Mouse (Mus musculus): ENCODE results near the gene Higd2a.
"Not testable (repeated sequence)": the region's sequence is repeated elsewhere in the genome, so short reads cannot be mapped to it uniquely, and the experiment has no call there.

The Higd2a gene

GRCm38 (mm10) chr13:54610972-54611754 lies 21.2 kb downstream of the Higd2a start, which contains the start of gene Cltb:
Cltb (minus strand) TSS chr13:54611344.
- ATAC-seq (ENCODE audit: insufficient number of reproducible peaks, low FRiP score, low TSS enrichment): peak; percentile 84

GRCm38 (mm10) chr13:54613141-54613540 lies 23.1 kb downstream of the Higd2a start:
- ATAC-seq (ENCODE audit: insufficient number of reproducible peaks, low FRiP score, low TSS enrichment): not testable (repeated sequence)

GRCm38 (mm10) chr13:54616307-54616706 lies 26.3 kb downstream of the Higd2a start:
- ATAC-seq (ENCODE audit: insufficient number of reproducible peaks, low FRiP score, low TSS enrichment): no peak

- no peak for ATAC-seq (ENCODE audit: insufficient number of reproducible peaks, low FRiP score, low TSS enrichment)
These were observed 27.0 kb downstream of the Higd2a start for GRCm38 (mm10) chr13:54616998-54617397.

GRCm38 (mm10) chr13:54621155-54621932 lies 31.3 kb downstream of the Higd2a start, which contains the start of gene Faf2:
Faf2 (plus strand) TSS chr13:54621784.
- ATAC-seq (ENCODE audit: insufficient number of reproducible peaks, low FRiP score, low TSS enrichment): peak; percentile 99

GRCm38 (mm10) chr13:54621960-54622521 lies 32.0 kb downstream of the Higd2a start:
- peak; percentile 43; the same call in 1 of the 2 replicates for ATAC-seq (ENCODE audit: insufficient number of reproducible peaks, low FRiP score, low TSS enrichment)

- ATAC-seq (ENCODE audit: insufficient number of reproducible peaks, low FRiP score, low TSS enrichment): no peak
These were observed 39.1 kb downstream of the Higd2a start for GRCm38 (mm10) chr13:54629128-54629527.

- no peak for ATAC-seq (ENCODE audit: insufficient number of reproducible peaks, low FRiP score, low TSS enrichment)
These were observed 42.8 kb downstream of the Higd2a start for GRCm38 (mm10) chr13:54632731-54633277.

GRCm38 (mm10) chr13:54635011-54635410 lies 45.0 kb downstream of the Higd2a start:
- no peak for ATAC-seq (ENCODE audit: insufficient number of reproducible peaks, low FRiP score, low TSS enrichment)
